23 mouse cellular contexts compared by ENCODE assay signal in the genomic region with DNA sequence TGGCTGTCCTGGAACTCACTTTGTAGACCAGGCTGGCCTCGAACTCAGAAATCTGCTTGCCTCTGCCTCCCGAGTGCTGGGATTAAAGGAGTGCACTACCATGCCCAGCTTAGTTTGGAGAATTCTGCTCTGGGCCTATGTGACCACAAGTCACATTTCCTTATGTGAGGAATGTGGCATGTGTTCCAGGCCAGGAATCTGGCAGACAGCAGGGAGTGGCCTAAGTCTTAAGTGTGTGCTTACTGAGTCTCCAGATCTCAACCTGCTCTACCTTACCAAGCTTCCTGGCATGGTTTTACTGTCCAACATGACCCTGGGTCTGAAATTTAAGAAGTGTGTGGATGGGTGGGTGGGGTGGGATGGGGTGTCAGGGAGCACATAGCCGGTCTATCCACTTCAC. TPM values are rescaled to one million over a fixed set of nuclear protein-coding genes. Genes with fewer than 3 reads are reported as not detected.
DNase-seq lines count a peak whose midpoint lies in the region; ATAC-seq and TF ChIP-seq lines count a peak whose summit lies in the region.
"Had no signal": no experiment of that assay in that cellular context is flagged by ENCODE, and none has a peak within 500 bp of the region (broad histone marks: within the 10 kb centered on the region; RNA-seq: fewer than 3 reads in every experiment).

No protein-coding gene starts in this region.

- H3K36me3 ChIP-seq in intestine, embryonic 14.5 days (ENCODE audit: control insufficient read depth, insufficient read depth, low read length), result no peaks in the 10 kb centered on the region
- no peaks in the 10 kb centered on the region for H3K36me3 ChIP-seq in intestine, postnatal 0 days (ENCODE audit: control insufficient read depth, insufficient read depth)
- H3K36me3 ChIP-seq in lung, embryonic 14.5 days (ENCODE audit: insufficient read depth), result no peaks in the 10 kb centered on the region
- no peaks in the 10 kb centered on the region for H3K36me3 ChIP-seq in stomach, embryonic 15.5 days
- H3K36me3 ChIP-seq in hindbrain, embryonic 10.5 days, result no peaks in the 10 kb centered on the region
- H3K36me3 ChIP-seq: hindbrain, embryonic 15.5 days; kidney, embryonic 15.5 days; liver, embryonic 15.5 days; midbrain, embryonic 12.5 days had no signal

- no peak for TF ChIP-seq CTCF in intestine, postnatal 0 days (IDR thresholded peaks at IDR 0.05; ENCODE audit: low read depth)
- no peak for TF ChIP-seq CTCF in lung, embryonic 14.5 days (IDR thresholded peaks at IDR 0.05; ENCODE audit: low read depth)

- no peaks in the 10 kb centered on the region for H3K27me3 ChIP-seq in intestine, embryonic 14.5 days (replicated peaks; ENCODE audit: control insufficient read depth, insufficient read depth, low read length)
- H3K27me3 ChIP-seq in intestine, postnatal 0 days (replicated peaks; ENCODE audit: control insufficient read depth, insufficient read depth, low read length), result no peaks in the 10 kb centered on the region
- no peaks in the 10 kb centered on the region for H3K27me3 ChIP-seq in lung, embryonic 14.5 days (ENCODE audit: insufficient read depth, low read length)
- H3K27me3 ChIP-seq in stomach, embryonic 15.5 days (replicated peaks), result no peaks in the 10 kb centered on the region
- no peaks in the 10 kb centered on the region for H3K27me3 ChIP-seq in hindbrain, embryonic 10.5 days (ENCODE audit: insufficient read depth, poor library complexity, severe bottlenecking)
- H3K27me3 ChIP-seq: hindbrain, embryonic 15.5 days; kidney, embryonic 15.5 days; liver, embryonic 15.5 days; midbrain, embryonic 12.5 days had no signal

- no peaks in the 10 kb centered on the region; the same call in 1 of the 2 replicates for H3K9me3 ChIP-seq in intestine, embryonic 14.5 days (ENCODE audit: control insufficient read depth, low read length)
- H3K9me3 ChIP-seq in intestine, postnatal 0 days (ENCODE audit: control insufficient read depth), result no peaks in the 10 kb centered on the region
- H3K9me3 ChIP-seq in lung, embryonic 14.5 days (ENCODE audit: low read depth, low read length), result no peaks in the 10 kb centered on the region
- H3K9me3 ChIP-seq in stomach, embryonic 15.5 days, result no peaks in the 10 kb centered on the region
- 0 out of 2 replicates have a peak, but pooled peaks cover 3% of the 10 kb centered on the region for H3K9me3 ChIP-seq in hindbrain, embryonic 10.5 days
- H3K9me3 ChIP-seq: hindbrain, embryonic 15.5 days; kidney, embryonic 15.5 days; liver, embryonic 15.5 days; midbrain, embryonic 12.5 days had no signal

- no peak for ATAC-seq in intestine, embryonic 14.5 days (replicated peaks; ENCODE audit: low FRiP score, low TSS enrichment, low read depth)
- ATAC-seq in intestine, postnatal 0 days, result no peak
- ATAC-seq in lung, embryonic 14.5 days (ENCODE audit: insufficient read depth), result no peak
- no peak; the same call in 1 of the 2 replicates for ATAC-seq in stomach, embryonic 15.5 days (ENCODE audit: insufficient read depth, low FRiP score, low read depth)
- ATAC-seq in megakaryocyte, adult 5-6 weeks (ENCODE audit: poor library complexity, severe bottlenecking), result no peak
- ATAC-seq: forebrain, postnatal 0 days had no signal

- WGBS in intestine, embryonic 14.5 days, result 84% methylated on average over 3 of the region's 3 CpGs
- 81% methylated on average over 3 of the region's 3 CpGs for WGBS in intestine, postnatal 0 days
- 80% methylated on average over 3 of the region's 3 CpGs for WGBS in lung, embryonic 14.5 days
- WGBS in stomach, embryonic 15.5 days, result 80% methylated on average over 3 of the region's 3 CpGs
- 87% methylated on average over 3 of the region's 3 CpGs for WGBS in hindbrain, embryonic 10.5 days

- no peak overlapping the region for H3K4me3 ChIP-seq in intestine, embryonic 14.5 days (ENCODE audit: low read depth, low read length)
- H3K4me3 ChIP-seq in intestine, postnatal 0 days (ENCODE audit: low read depth, low read length), result no peak overlapping the region
- no peak overlapping the region for H3K4me3 ChIP-seq in lung, embryonic 14.5 days (ENCODE audit: low read depth, low read length)
- H3K4me3 ChIP-seq in stomach, embryonic 15.5 days (replicated peaks), result no peak overlapping the region
- no peak overlapping the region for H3K4me3 ChIP-seq in hindbrain, embryonic 10.5 days
- H3K4me3 ChIP-seq: heart, adult 2 months; hindbrain, embryonic 15.5 days; kidney, embryonic 15.5 days; liver, embryonic 15.5 days; midbrain, embryonic 12.5 days had no signal

- H3K4me2 ChIP-seq in intestine, embryonic 14.5 days (ENCODE audit: low read length), result no peak overlapping the region
- no peak overlapping the region for H3K4me2 ChIP-seq in intestine, postnatal 0 days (replicated peaks; ENCODE audit: low read depth)
- no peak overlapping the region for H3K4me2 ChIP-seq in lung, embryonic 14.5 days
- no peak overlapping the region for H3K4me2 ChIP-seq in stomach, embryonic 15.5 days
- H3K4me2 ChIP-seq: hindbrain, embryonic 15.5 days; kidney, embryonic 15.5 days; liver, embryonic 15.5 days; midbrain, embryonic 12.5 days had no signal

- no peak overlapping the region for H3K27ac ChIP-seq in intestine, embryonic 14.5 days (ENCODE audit: low read depth)
- H3K27ac ChIP-seq in intestine, postnatal 0 days (ENCODE audit: low read depth, low read length), result no peak overlapping the region
- H3K27ac ChIP-seq in lung, embryonic 14.5 days (ENCODE audit: low read depth), result 0 out of 2 replicates have a peak overlapping the region, but pooled peaks have one; percentile 58
- H3K27ac ChIP-seq in stomach, embryonic 15.5 days, result peak overlapping the region; percentile 52; the same call in 1 of the 2 replicates
- no peak overlapping the region for H3K27ac ChIP-seq in hindbrain, embryonic 10.5 days
- H3K27ac ChIP-seq: heart, adult 2 months; hindbrain, embryonic 15.5 days; kidney, embryonic 15.5 days; liver, embryonic 15.5 days; midbrain, embryonic 12.5 days had no signal

- no peak overlapping the region for H3K9ac ChIP-seq in intestine, embryonic 14.5 days (ENCODE audit: low read length)
- H3K9ac ChIP-seq in intestine, postnatal 0 days (ENCODE audit: low read depth, low read length), result no peak overlapping the region
- H3K9ac ChIP-seq in lung, embryonic 14.5 days, result no peak overlapping the region
- no peak overlapping the region for H3K9ac ChIP-seq in stomach, embryonic 15.5 days
- H3K9ac ChIP-seq: forebrain, postnatal 0 days; hindbrain, embryonic 15.5 days; kidney, embryonic 15.5 days; liver, embryonic 15.5 days; midbrain, embryonic 12.5 days had no signal

- H3K4me1 ChIP-seq in intestine, embryonic 14.5 days (replicated peaks; ENCODE audit: control insufficient read depth, insufficient read depth, low read length), result no peaks in the 10 kb centered on the region
- no peaks in the 10 kb centered on the region for H3K4me1 ChIP-seq in intestine, postnatal 0 days (replicated peaks; ENCODE audit: control insufficient read depth, insufficient read depth, low read length)
- H3K4me1 ChIP-seq in lung, embryonic 14.5 days (ENCODE audit: insufficient read depth), result no peaks in the 10 kb centered on the region
- 0 out of 2 replicates have a peak, but pooled peaks cover 5% of the 10 kb centered on the region for H3K4me1 ChIP-seq in stomach, embryonic 15.5 days
- H3K4me1 ChIP-seq in hindbrain, embryonic 10.5 days (replicated peaks), result no peaks in the 10 kb centered on the region
- H3K4me1 ChIP-seq: hindbrain, embryonic 15.5 days; kidney, embryonic 15.5 days; liver, embryonic 15.5 days; midbrain, embryonic 12.5 days had no signal

- DNase-seq in intestine, embryonic 14.5 days (ENCODE audit: low spot score), result peak; percentile 24
- DNase-seq in 3134 (ENCODE audit: extremely low read depth, insufficient read length, low spot score), result peak; percentile 53
- DNase-seq in lung, embryonic 14.5 days, result peak; percentile 32
- no peak for DNase-seq in hindbrain, embryonic 10.5 days (ENCODE audit: low spot score)
- DNase-seq: adrenal gland, adult 2 months; cerebellum, adult 11 months; cerebellum, adult 9-11 months; forebrain, postnatal 0 days; gastrocnemius, postnatal 25 days; heart, adult 2 months; heart, postnatal 4 days; kidney, adult 11 months; kidney, postnatal 36 days; liver; thymus, adult 2 months; thymus, postnatal 4 days had no signal

RNA-seq across cellular contexts. Expression of a gene that starts 20.6 kb away (rescaled TPM):
- polyA plus RNA-seq in intestine, embryonic 14.5 days (2014; fragmentation: Nextera tagmentation; extraction: Ambion mirVana), result 18.2 and 22.6 TPM in 2 replicates
- 14.7 and 15.3 TPM in 2 replicates for polyA plus RNA-seq in intestine, postnatal 0 days (2015; fragmentation: Nextera tagmentation; extraction: Ambion mirVana)
- 22.2 and 23.3 TPM in 2 replicates for polyA plus RNA-seq in lung, embryonic 14.5 days (2014; fragmentation: Nextera tagmentation; extraction: Ambion mirVana)
- 21.9 and 25.4 TPM in 2 replicates for polyA plus RNA-seq in stomach, embryonic 15.5 days (2015; fragmentation: Nextera tagmentation; extraction: Ambion mirVana)
- total RNA-seq in megakaryocyte, adult 5-6 weeks (2015), result 24.2 and 28.6 TPM in 2 replicates
- total RNA-seq in megakaryocyte, adult 5-6 weeks (2017), result 17.2 and 19.2 TPM in 2 replicates
- polyA plus RNA-seq in hindbrain, embryonic 10.5 days (2016; fragmentation: Nextera tagmentation; extraction: Ambion mirVana), result 17.8 and 23.3 TPM in 2 replicates

RNA-seq across cellular contexts. Expression of a gene that starts 54.0 kb away (rescaled TPM):
- polyA plus RNA-seq in intestine, embryonic 14.5 days (2014; fragmentation: Nextera tagmentation; extraction: Ambion mirVana), result 31.1 and 34.7 TPM in 2 replicates
- 11.1 and 11.5 TPM in 2 replicates for polyA plus RNA-seq in intestine, postnatal 0 days (2015; fragmentation: Nextera tagmentation; extraction: Ambion mirVana)
- polyA plus RNA-seq in lung, embryonic 14.5 days (2014; fragmentation: Nextera tagmentation; extraction: Ambion mirVana), result 36.8 and 38.1 TPM in 2 replicates
- polyA plus RNA-seq in stomach, embryonic 15.5 days (2015; fragmentation: Nextera tagmentation; extraction: Ambion mirVana), result 26.9 TPM in 2 replicates
- 37.7 and 39.6 TPM in 2 replicates for total RNA-seq in megakaryocyte, adult 5-6 weeks (2015)
- total RNA-seq in megakaryocyte, adult 5-6 weeks (2017), result 73.0 and 82.4 TPM in 2 replicates
- polyA plus RNA-seq in hindbrain, embryonic 10.5 days (2016; fragmentation: Nextera tagmentation; extraction: Ambion mirVana), result 36.2 and 43.9 TPM in 2 replicates

RNA-seq across cellular contexts. Expression of a gene that starts 54.3 kb away (rescaled TPM):
- 37.6 and 45.9 TPM in 2 replicates for polyA plus RNA-seq in intestine, embryonic 14.5 days (2014; fragmentation: Nextera tagmentation; extraction: Ambion mirVana)
- 7.8 and 10.1 TPM in 2 replicates for polyA plus RNA-seq in intestine, postnatal 0 days (2015; fragmentation: Nextera tagmentation; extraction: Ambion mirVana)
- polyA plus RNA-seq in lung, embryonic 14.5 days (2014; fragmentation: Nextera tagmentation; extraction: Ambion mirVana), result 45.1 and 49.5 TPM in 2 replicates
- polyA plus RNA-seq in stomach, embryonic 15.5 days (2015; fragmentation: Nextera tagmentation; extraction: Ambion mirVana), result 33.1 and 36.5 TPM in 2 replicates
- total RNA-seq in megakaryocyte, adult 5-6 weeks (2015), result 64.4 and 69.7 TPM in 2 replicates
- total RNA-seq in megakaryocyte, adult 5-6 weeks (2017), result 21.6 and 27.1 TPM in 2 replicates
- polyA plus RNA-seq in hindbrain, embryonic 10.5 days (2016; fragmentation: Nextera tagmentation; extraction: Ambion mirVana), result 47.9 and 62.1 TPM in 2 replicates

Comparison
In these comparisons a context has a peak if more than half of its experiments do, and no peak if none do; other contexts are left out.
1. H3K27ac ChIP-seq: peak in lung, embryonic 14.5 days (single experiment) and stomach, embryonic 15.5 days (single experiment); none in intestine, embryonic 14.5 days (single experiment), intestine, postnatal 0 days (single experiment) and hindbrain, embryonic 10.5 days (single experiment).